Mouse (Mus musculus) lung, adult 10 weeks (tissue): ENCODE data around the gene Gm20390. TPM values are rescaled to one million over a fixed set of nuclear protein-coding genes. Genes with fewer than 3 reads are reported as not detected.

Experiments
- polyA plus RNA-seq: library from polyadenylated mRNA; stranded (reverse); fragments of 350-450 nt; fragmentation: Illumina TruSeq; extraction: RNeasy Lipid Tissue Mini Kit (QIAGEN cat#74804); gene quantifications from one replicate; pipeline ENCODE4 v1.2.3, GENCODE M21; 2014; ENCODE audit warnings: low read depth, low replicate concordance; ENCODE audit not compliant: insufficient read depth

Gene Gm20390
- polyA plus RNA-seq, result 89.1 TPM

GRCm38 (mm10) chr11:93968005-93968847, at the start of gene Gm20390, which contains the start of gene Nme1:
Gene Gm20390, minus strand, starts transcription at chr11:93968293.
Gene Nme1, minus strand, starts transcription at chr11:93968521.

DNA sequence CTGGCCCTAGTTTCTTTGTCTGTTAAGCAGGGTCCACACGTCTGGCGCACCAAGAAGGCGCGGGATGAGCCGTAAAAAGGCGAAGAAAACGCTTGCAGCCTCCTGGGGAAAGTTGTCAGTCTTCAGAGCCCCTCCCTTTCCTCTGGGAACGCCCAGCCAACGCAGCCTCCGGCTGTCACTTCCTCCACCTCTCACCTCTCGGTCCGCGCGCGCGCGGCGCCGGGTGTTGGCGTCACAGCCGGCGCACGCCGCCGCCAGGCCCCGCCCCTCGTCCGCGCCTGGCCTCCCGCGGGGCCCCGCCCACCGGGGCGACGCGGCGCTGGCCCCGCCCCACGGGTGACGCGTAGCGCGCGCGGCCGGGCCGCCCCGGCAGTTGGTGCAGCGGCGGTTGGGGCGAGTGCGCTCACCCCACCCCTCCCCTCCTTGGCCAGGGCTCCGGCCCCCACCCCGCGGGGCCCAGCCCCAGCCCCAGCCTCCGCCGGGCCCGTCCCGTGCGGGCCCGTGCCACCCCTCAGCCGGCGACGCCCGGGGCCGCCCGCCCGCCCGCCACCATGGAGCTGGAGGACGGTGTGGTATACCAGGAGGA, 27.7 kb upstream of the Gm20390 start, which contains the start of gene Spag9:
Spag9 (plus strand) TSS at position 372 of the 586 bp plus-strand sequence.

DNA sequence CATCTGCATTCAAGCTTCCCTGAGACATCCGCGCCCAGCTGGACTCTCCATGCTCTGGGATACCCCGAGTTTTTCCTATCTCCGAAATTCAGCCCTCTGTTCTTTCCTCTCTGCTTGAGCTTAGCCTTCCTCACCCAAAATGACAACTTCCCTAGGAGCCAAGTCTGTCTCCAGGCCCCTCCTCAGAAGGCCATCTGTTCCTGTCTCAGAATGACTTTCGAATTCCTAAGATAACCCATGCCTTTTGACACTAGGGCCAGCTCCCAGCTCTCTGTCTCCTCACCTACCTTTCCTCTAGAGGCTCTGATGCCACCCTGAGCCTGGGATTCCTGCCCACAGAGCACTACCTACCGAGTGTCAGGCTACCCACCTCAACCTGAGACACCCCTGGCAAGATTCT, 11.9 kb downstream of the Gm20390 start, which contains the start of gene Nme2:
Nme2 (minus strand) TSS at position 101 of the 400 bp plus-strand sequence.

Other genes with a start within 250 kb of the Gm20390 start
- gene Utp18, start 82.5 kb downstream of the Gm20390 start, polyA plus RNA-seq, result 11.2 TPM
- 4.9 TPM for gene Mbtd1, start 82.4 kb downstream of the Gm20390 start, polyA plus RNA-seq
- gene Nme2, start 12.0 kb downstream of the Gm20390 start, polyA plus RNA-seq, result 317 TPM
- 62.1 TPM for gene Nme1, start 228 bp upstream of the Gm20390 start, polyA plus RNA-seq
- 25.6 TPM for gene Spag9, start 27.8 kb upstream of the Gm20390 start, polyA plus RNA-seq
- gene Tob1, start 243.2 kb upstream of the Gm20390 start, polyA plus RNA-seq, result 27.6 TPM